Mouse (Mus musculus): ENCODE results near the gene Cdc42. TPM values are rescaled to one million over a fixed set of nuclear protein-coding genes. Genes with fewer than 3 reads are reported as not detected.
A peak's percentile ranks its signal among the peaks of the same experiment; 100 is the strongest.

The Cdc42 gene
- polyA plus RNA-seq, 1 experiment from 2014 or later = 722 TPM

GRCm38 (mm10) chr4:137298406-137298805, 59.1 kb downstream of the Cdc42 start:
- no peaks in the 10 kb centered on the region for H3K4me1 ChIP-seq (ENCODE audit: control insufficient read depth, insufficient read depth, low read length)
- 90% methylated on average over 8 of the region's 8 CpGs for WGBS
- no peaks in the 10 kb centered on the region for H3K9me3 ChIP-seq (ENCODE audit: control insufficient read depth, low read length)
- no peak overlapping the region for H3K4me2 ChIP-seq (ENCODE audit: low read depth)
- no peak overlapping the region for H3K4me3 ChIP-seq (ENCODE audit: low read depth, low read length)
- H3K36me3 ChIP-seq (ENCODE audit: control insufficient read depth, insufficient read depth, low read length) = no peaks in the 10 kb centered on the region
- no peak for ATAC-seq (ENCODE audit: insufficient read depth, low FRiP score, low TSS enrichment)
- H3K27me3 ChIP-seq (ENCODE audit: control insufficient read depth, insufficient read depth, low read length) = no peaks in the 10 kb centered on the region
- H3K9ac ChIP-seq (ENCODE audit: low read length) = no peak overlapping the region
- H3K27ac ChIP-seq (ENCODE audit: low read depth, low read length) = no peak overlapping the region
- no peak for DNase-seq (ENCODE audit: low spot score)

GRCm38 (mm10) chr4:137297611-137298010, 59.9 kb downstream of the Cdc42 start:
- ATAC-seq (ENCODE audit: insufficient read depth, low FRiP score, low TSS enrichment) = no peak
- DNase-seq (ENCODE audit: low spot score) = no peak
- H3K9ac ChIP-seq (ENCODE audit: low read length) = no peak overlapping the region
- H3K4me2 ChIP-seq (ENCODE audit: low read depth) = no peak overlapping the region
- WGBS = 96% methylated on average over 3 of the region's 4 CpGs
- H3K4me3 ChIP-seq (ENCODE audit: low read depth, low read length) = no peak overlapping the region
- no peaks in the 10 kb centered on the region for H3K27me3 ChIP-seq (ENCODE audit: control insufficient read depth, insufficient read depth, low read length)
- no peaks in the 10 kb centered on the region for H3K4me1 ChIP-seq (ENCODE audit: control insufficient read depth, insufficient read depth, low read length)
- H3K9me3 ChIP-seq (ENCODE audit: control insufficient read depth, low read length) = no peaks in the 10 kb centered on the region
- H3K36me3 ChIP-seq (ENCODE audit: control insufficient read depth, insufficient read depth, low read length) = no peaks in the 10 kb centered on the region
- H3K27ac ChIP-seq (ENCODE audit: low read depth, low read length) = no peak overlapping the region

- Histone ChIP-seq H3K9me3 (ENCODE audit: control insufficient read depth, low read length) (no peaks in the 10 kb centered on the region), H3K27ac (ENCODE audit: low read depth, low read length) (no peak overlapping the region), H3K4me1 (ENCODE audit: control insufficient read depth, insufficient read depth, low read length) (no peaks in the 10 kb centered on the region), H3K4me3 (ENCODE audit: low read depth, low read length) (no peak overlapping the region), H3K36me3 (ENCODE audit: control insufficient read depth, insufficient read depth, low read length) (no peaks in the 10 kb centered on the region), H3K9ac (ENCODE audit: low read length) (no peak overlapping the region), H3K4me2 (ENCODE audit: low read depth) (no peak overlapping the region), H3K27me3 (ENCODE audit: control insufficient read depth, insufficient read depth, low read length) (no peaks in the 10 kb centered on the region)
- 91% methylated on average over 8 of the region's 8 CpGs for WGBS
- ATAC-seq (ENCODE audit: insufficient read depth, low FRiP score, low TSS enrichment) (no peak), DNase-seq (ENCODE audit: low spot score) (no peak)
Measured at GRCm38 (mm10) chr4:137294951-137295350, 62.6 kb downstream of the Cdc42 start.

- Histone ChIP-seq H3K27me3 (ENCODE audit: control insufficient read depth, insufficient read depth, low read length) (no peaks in the 10 kb centered on the region), H3K27ac (ENCODE audit: low read depth, low read length) (no peak overlapping the region), H3K36me3 (ENCODE audit: control insufficient read depth, insufficient read depth, low read length) (no peaks in the 10 kb centered on the region), H3K9me3 (ENCODE audit: control insufficient read depth, low read length) (no peaks in the 10 kb centered on the region), H3K4me1 (ENCODE audit: control insufficient read depth, insufficient read depth, low read length) (no peaks in the 10 kb centered on the region), H3K9ac (ENCODE audit: low read length) (no peak overlapping the region), H3K4me3 (ENCODE audit: low read depth, low read length) (no peak overlapping the region), H3K4me2 (ENCODE audit: low read depth) (no peak overlapping the region)
- 74% methylated on average over 5 of the region's 5 CpGs for WGBS
- DNase-seq (ENCODE audit: low spot score) (no peak), ATAC-seq (ENCODE audit: insufficient read depth, low FRiP score, low TSS enrichment) (no peak)
Measured at GRCm38 (mm10) chr4:137294474-137294873, 63.0 kb downstream of the Cdc42 start.

GRCm38 (mm10) chr4:137294032-137294431, 63.5 kb downstream of the Cdc42 start:
- no peak for DNase-seq (ENCODE audit: low spot score)
- ATAC-seq (ENCODE audit: insufficient read depth, low FRiP score, low TSS enrichment) = no peak
- Histone ChIP-seq H3K4me1 (ENCODE audit: control insufficient read depth, insufficient read depth, low read length) (no peaks in the 10 kb centered on the region), H3K4me2 (ENCODE audit: low read depth) (no peak overlapping the region), H3K4me3 (ENCODE audit: low read depth, low read length) (no peak overlapping the region), H3K9ac (ENCODE audit: low read length) (no peak overlapping the region), H3K27me3 (ENCODE audit: control insufficient read depth, insufficient read depth, low read length) (no peaks in the 10 kb centered on the region), H3K9me3 (ENCODE audit: control insufficient read depth, low read length) (no peaks in the 10 kb centered on the region), H3K36me3 (ENCODE audit: control insufficient read depth, insufficient read depth, low read length) (no peaks in the 10 kb centered on the region), H3K27ac (ENCODE audit: low read depth, low read length) (no peak overlapping the region)
- WGBS = 87% methylated on average over 7 of the region's 7 CpGs

- no peaks in the 10 kb centered on the region for H3K27me3 ChIP-seq (ENCODE audit: control insufficient read depth, insufficient read depth, low read length)
- 81% methylated on average over 7 of the region's 7 CpGs for WGBS
- H3K27ac ChIP-seq (ENCODE audit: low read depth, low read length) = no peak overlapping the region
- H3K36me3 ChIP-seq (ENCODE audit: control insufficient read depth, insufficient read depth, low read length) = no peaks in the 10 kb centered on the region
- H3K4me3 ChIP-seq (ENCODE audit: low read depth, low read length) = no peak overlapping the region
- no peak for ATAC-seq (ENCODE audit: insufficient read depth, low FRiP score, low TSS enrichment)
- DNase-seq (ENCODE audit: low spot score) = no peak
- H3K9me3 ChIP-seq (ENCODE audit: control insufficient read depth, low read length) = no peaks in the 10 kb centered on the region
- no peak overlapping the region for H3K9ac ChIP-seq (ENCODE audit: low read length)
- no peaks in the 10 kb centered on the region for H3K4me1 ChIP-seq (ENCODE audit: control insufficient read depth, insufficient read depth, low read length)
- H3K4me2 ChIP-seq (ENCODE audit: low read depth) = no peak overlapping the region
Measured at GRCm38 (mm10) chr4:137292625-137293024, 64.9 kb downstream of the Cdc42 start.

- Histone ChIP-seq H3K27ac (ENCODE audit: low read depth, low read length) (no peak overlapping the region), H3K4me3 (ENCODE audit: low read depth, low read length) (no peak overlapping the region), H3K36me3 (ENCODE audit: control insufficient read depth, insufficient read depth, low read length) (no peaks in the 10 kb centered on the region), H3K9me3 (ENCODE audit: control insufficient read depth, low read length) (no peaks in the 10 kb centered on the region), H3K27me3 (ENCODE audit: control insufficient read depth, insufficient read depth, low read length) (no peaks in the 10 kb centered on the region), H3K4me1 (ENCODE audit: control insufficient read depth, insufficient read depth, low read length) (0 out of 2 replicates have a peak, but pooled peaks cover 5% of the 10 kb centered on the region), H3K9ac (ENCODE audit: low read length) (no peak overlapping the region), H3K4me2 (ENCODE audit: low read depth) (no peak overlapping the region)
- ATAC-seq (ENCODE audit: insufficient read depth, low FRiP score, low TSS enrichment) (no peak), DNase-seq (ENCODE audit: low spot score) (no peak)
- WGBS = 86% methylated on average over 3 of the region's 3 CpGs
Measured at GRCm38 (mm10) chr4:137290250-137290649, 67.3 kb downstream of the Cdc42 start.

GRCm38 (mm10) chr4:137289701-137290100, 67.8 kb downstream of the Cdc42 start:
- Histone ChIP-seq H3K4me2 (ENCODE audit: low read depth) (no peak overlapping the region), H3K36me3 (ENCODE audit: control insufficient read depth, insufficient read depth, low read length) (no peaks in the 10 kb centered on the region), H3K9ac (ENCODE audit: low read length) (no peak overlapping the region; the same call in 1 of the 2 replicates), H3K27ac (ENCODE audit: low read depth, low read length) (no peak overlapping the region), H3K4me3 (ENCODE audit: low read depth, low read length) (no peak overlapping the region), H3K4me1 (ENCODE audit: control insufficient read depth, insufficient read depth, low read length) (0 out of 2 replicates have a peak, but pooled peaks cover 5% of the 10 kb centered on the region), H3K27me3 (ENCODE audit: control insufficient read depth, insufficient read depth, low read length) (no peaks in the 10 kb centered on the region), H3K9me3 (ENCODE audit: control insufficient read depth, low read length) (no peaks in the 10 kb centered on the region)
- DNase-seq (ENCODE audit: low spot score) = no peak
- ATAC-seq (ENCODE audit: insufficient read depth, low FRiP score, low TSS enrichment) = no peak
- 90% methylated on average over 6 of the region's 6 CpGs for WGBS

GRCm38 (mm10) chr4:137287818-137288217, 69.7 kb downstream of the Cdc42 start:
- 7% methylated on average over 4 of the region's 4 CpGs for WGBS
- peaks cover 6% of the 10 kb centered on the region; the same call in 1 of the 2 replicates for H3K4me1 ChIP-seq (ENCODE audit: control insufficient read depth, insufficient read depth, low read length)
- no peak for ATAC-seq (ENCODE audit: insufficient read depth, low FRiP score, low TSS enrichment)
- no peak overlapping the region for H3K9ac ChIP-seq (ENCODE audit: low read length)
- H3K27ac ChIP-seq (ENCODE audit: low read depth, low read length) = no peak overlapping the region
- H3K4me2 ChIP-seq (ENCODE audit: low read depth) = no peak overlapping the region
- no peak overlapping the region for H3K4me3 ChIP-seq (ENCODE audit: low read depth, low read length)
- H3K36me3 ChIP-seq (ENCODE audit: control insufficient read depth, insufficient read depth, low read length) = no peaks in the 10 kb centered on the region
- peaks cover 9% of the 10 kb centered on the region; the same call in 1 of the 2 replicates for H3K27me3 ChIP-seq (ENCODE audit: control insufficient read depth, insufficient read depth, low read length)
- H3K9me3 ChIP-seq (ENCODE audit: control insufficient read depth, low read length) = no peaks in the 10 kb centered on the region
- peak; percentile 74 for DNase-seq (ENCODE audit: low spot score)
